Mouse (Mus musculus): ENCODE data around the gene 2810408A11Rik.
A peak's percentile ranks its signal among the peaks of the same experiment; 100 is the strongest.

2810408A11Rik gene

GRCm38 (mm10) chr11:69912716-69913530 lies 12.1 kb upstream of the 2810408A11Rik start:
- peak; percentile 33 for DNase-seq (ENCODE audit: low spot score)

DNA sequence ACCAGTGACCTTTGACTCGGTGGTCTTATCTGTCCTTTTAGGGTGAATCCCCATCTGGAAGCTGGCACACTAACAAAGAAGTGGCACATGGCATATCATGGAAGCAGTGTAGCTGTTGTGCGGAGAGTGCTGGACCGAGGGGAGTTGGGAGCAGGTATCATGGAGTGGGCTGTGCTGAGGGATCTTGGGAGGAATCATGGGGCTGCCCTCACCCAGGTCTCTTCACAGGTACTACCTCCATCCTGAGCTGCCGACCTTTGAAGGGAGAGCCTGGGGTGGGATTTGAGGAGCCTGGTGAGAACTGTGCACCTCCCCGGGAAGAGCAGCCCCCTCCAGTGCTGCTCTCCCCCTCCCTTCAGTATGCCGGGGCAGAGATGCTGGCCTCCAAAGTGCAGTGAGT lies 10.9 kb upstream of the 2810408A11Rik start:
- no peak for DNase-seq (ENCODE audit: low spot score)

- no peak for DNase-seq (ENCODE audit: low spot score)
Measured at GRCm38 (mm10) chr11:69910781-69911560, 10.2 kb upstream of the 2810408A11Rik start.

GRCm38 (mm10) chr11:69910177-69910576 lies 9.4 kb upstream of the 2810408A11Rik start:
- DNase-seq (ENCODE audit: low spot score), result no peak

- DNase-seq (ENCODE audit: low spot score), result no peak
Measured at GRCm38 (mm10) chr11:69909174-69909573, 8.4 kb upstream of the 2810408A11Rik start.

GRCm38 (mm10) chr11:69908645-69909044 lies 7.9 kb upstream of the 2810408A11Rik start:
- no peak for DNase-seq (ENCODE audit: low spot score)

DNA sequence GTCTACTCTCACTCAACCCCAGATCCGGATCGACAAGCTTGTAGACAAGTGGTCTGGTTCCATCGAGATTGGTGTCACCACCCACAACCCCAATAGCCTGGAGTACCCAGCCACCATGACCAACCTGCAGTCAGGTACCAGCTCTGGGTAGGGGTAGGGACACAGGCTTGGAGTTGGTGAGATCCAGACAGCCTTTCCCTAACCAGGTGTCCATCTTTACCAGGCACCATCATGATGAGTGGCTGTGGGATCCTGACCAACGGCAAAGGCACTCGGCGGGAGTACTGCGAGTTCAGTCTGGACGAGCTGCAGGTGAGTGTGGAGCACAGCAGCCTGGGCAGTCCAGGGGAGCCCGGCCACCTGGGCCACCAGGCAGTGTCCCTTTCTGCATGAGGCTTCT lies 3.5 kb upstream of the 2810408A11Rik start:
- DNase-seq (ENCODE audit: low spot score), result no peak

- DNase-seq (ENCODE audit: low spot score), result no peak
Measured at GRCm38 (mm10) chr11:69902972-69903371, 2.2 kb upstream of the 2810408A11Rik start.

DNA sequence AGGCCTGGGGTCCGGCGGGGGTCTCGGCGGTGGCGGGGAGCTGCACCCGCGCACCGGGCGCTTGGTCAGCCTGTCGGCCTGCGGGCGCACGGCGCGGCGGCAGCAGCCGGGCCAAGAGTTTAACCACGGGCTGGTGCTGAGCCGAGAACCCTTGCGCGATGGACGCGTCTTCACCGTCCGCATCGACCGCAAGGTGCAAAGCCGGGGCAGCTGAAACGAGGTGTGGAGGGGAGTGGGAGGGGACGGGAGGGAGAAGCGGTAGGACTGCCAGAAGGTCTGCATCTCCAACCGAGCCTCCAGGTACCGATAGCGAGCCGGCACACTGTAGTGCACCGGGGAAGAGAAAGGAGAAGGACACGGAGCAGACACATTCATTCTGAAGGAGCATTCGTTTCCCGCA lies 1.2 kb upstream of the 2810408A11Rik start:
- DNase-seq (ENCODE audit: low spot score), result no peak

GRCm38 (mm10) chr11:69901406-69901846 lies 639 bp upstream of the 2810408A11Rik start:
- peak; percentile 97 for DNase-seq (ENCODE audit: low spot score)

DNA sequence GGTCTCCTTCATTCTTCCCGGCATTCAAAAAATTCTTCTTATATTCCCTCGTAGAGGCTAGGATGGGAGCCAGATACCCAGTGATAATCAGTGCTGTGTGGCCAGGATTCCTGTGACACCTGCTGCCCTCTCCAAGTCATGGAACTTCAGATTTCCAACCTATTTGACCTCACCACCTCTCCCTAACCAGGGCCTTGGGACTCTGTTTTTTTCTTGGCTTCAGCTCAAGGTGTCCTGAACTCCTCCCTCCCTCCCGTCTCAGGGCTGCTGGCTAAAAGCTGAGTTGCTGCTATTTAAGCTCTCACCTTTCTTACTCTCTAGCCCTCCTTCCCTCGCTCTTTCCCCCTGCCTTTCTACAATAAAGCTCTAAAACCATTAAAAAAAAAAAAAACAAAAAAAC lies 917 bp downstream of the 2810408A11Rik start:
- no peak for DNase-seq (ENCODE audit: low spot score)

- no peak for DNase-seq (ENCODE audit: low spot score)
Measured at GRCm38 (mm10) chr11:69895291-69895690, 5.5 kb downstream of the 2810408A11Rik start, which contains the start of gene Acap1. TSS of gene Acap1 (minus strand) at chr11:69895539.

DNA sequence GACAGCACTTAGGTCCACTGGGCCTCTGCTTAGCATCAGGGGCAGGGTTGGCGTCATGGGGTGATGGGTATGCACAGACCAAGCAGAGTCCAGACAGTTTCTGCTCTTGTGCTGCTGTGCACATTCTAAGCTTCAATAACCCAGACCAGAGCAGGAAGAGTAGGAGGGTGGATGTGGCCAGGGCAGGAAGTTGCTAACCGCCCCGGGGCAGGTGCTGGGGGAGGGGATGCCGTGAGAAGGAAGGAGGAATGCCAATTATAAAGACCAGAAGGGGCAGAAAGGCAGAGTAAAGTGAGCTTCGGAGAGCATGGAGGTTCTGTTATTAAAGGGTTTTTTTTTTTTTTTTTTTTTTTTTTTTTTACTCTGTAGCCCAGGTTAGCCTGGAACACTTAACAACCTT lies 6.1 kb downstream of the 2810408A11Rik start:
- DNase-seq (ENCODE audit: low spot score), result no peak

DNA sequence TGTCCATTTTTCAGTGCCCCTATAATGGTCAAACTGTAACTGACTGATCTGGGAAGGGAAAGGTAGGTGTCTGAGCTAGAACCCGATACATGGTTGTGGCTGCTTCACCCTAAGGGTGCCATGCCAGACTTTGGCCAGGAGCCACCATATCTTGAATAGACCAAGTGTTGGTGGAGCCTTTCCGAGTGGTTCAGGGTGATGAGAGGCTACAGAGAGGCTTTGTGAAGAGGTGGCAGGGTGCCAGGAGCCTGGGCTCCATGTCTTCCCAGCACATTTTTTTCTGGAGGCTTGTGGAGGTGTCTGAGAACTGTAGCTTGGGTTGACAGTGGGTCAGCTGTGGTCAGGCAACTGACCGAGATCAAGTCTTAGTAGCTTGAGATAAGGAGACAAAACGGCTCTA lies 9.3 kb downstream of the 2810408A11Rik start:
- DNase-seq (ENCODE audit: low spot score), result no peak

GRCm38 (mm10) chr11:69886907-69887635 lies 13.7 kb downstream of the 2810408A11Rik start:
- DNase-seq (ENCODE audit: low spot score), result no peak

GRCm38 (mm10) chr11:69884663-69885062 lies 16.1 kb downstream of the 2810408A11Rik start:
- no peak for DNase-seq (ENCODE audit: low spot score)

DNA sequence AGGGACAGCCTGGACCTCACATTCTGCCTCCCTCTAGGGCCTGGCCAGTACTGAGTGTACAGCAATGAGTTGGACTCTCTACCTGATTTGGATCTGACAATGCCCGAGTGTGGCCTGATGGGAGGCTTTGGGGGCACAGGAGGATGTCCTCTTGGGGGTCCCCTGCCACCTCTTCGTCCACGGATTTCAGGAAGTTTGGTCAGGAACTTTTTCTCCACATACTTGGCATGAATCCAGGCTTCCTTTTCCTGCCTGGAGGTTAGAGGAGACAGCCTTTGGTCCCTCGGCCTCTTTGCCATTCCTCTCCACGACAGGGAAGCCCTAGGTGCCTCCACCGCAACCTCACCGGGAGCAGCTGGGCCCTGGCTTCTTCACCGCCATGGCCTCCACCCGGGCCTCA lies 16.5 kb downstream of the 2810408A11Rik start:
- no peak for DNase-seq (ENCODE audit: low spot score)

DNA sequence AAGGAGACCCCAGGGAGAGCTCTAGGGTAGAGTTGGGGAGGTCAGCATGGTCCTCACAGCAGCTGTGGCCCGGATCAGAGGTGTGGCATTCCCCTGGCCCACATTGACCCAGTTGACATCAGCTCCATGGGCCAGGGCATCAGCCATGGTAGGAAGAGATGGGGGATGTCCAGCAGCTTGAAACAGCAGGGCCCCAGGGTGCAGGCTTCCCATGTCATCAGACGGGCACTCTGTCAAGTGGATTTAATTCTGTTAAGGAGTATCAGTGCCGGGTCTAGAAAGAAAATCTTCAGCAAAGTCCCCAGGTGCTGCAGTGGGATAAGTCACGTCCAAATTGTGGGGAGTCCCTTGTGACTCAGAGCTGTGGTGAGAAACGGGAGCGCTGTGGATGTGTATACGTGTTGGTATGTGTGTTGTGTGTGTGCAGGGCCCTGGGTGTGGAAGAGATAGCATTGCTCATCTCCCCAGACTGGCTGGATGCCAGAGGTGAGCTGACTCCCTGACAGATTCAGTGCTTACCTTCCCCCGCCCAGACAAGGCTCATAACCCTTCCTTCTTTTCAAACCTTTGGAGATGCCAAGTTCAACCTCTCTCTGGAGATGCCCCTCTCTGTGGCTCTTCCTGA lies 17.1 kb downstream of the 2810408A11Rik start:
- DNase-seq (ENCODE audit: low spot score), result no peak

- no peak for DNase-seq (ENCODE audit: low spot score)
Measured at GRCm38 (mm10) chr11:69883066-69883465, 17.7 kb downstream of the 2810408A11Rik start.

- no peak for DNase-seq (ENCODE audit: low spot score)
Measured at GRCm38 (mm10) chr11:69881787-69882670, 18.8 kb downstream of the 2810408A11Rik start.

All from adipocyte (in vitro differentiated cells).